Comparison of ENCODE assay signal across 9 mouse cellular contexts in the genomic region with DNA sequence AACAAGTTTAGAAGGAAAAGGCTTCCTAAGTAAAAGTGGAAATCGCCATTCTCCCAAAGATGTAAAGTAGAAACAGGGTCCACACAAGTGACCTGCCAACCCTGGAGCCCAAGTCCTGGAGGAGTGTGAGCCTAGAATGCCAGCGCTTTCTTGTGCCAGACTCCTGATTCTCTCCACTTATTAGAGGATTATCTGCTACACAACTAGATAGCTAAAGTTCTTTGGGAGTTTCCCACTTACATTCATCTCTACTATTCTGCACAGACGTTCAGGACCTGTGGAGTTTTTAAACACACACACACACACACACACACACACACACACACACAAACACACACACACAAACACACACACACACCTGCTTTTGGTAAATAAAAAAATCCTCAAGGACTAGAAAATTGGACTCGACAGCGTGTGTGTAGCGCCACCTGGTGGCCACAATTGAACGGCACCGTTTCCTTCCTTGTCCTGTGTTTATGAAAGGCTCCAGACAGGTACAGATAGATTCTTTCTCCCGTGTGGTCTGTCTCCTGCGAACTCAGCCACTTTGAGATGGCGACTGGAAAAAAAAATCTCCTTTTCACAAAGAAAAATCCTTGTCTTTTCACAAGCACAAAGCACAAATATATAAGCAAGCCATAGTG. TPM values are rescaled to one million over a fixed set of nuclear protein-coding genes. Genes with fewer than 3 reads are reported as not detected.
DNase-seq lines count a peak whose midpoint lies in the region; ATAC-seq and TF ChIP-seq lines count a peak whose summit lies in the region.
"Had no signal": no experiment of that assay in that cellular context is flagged by ENCODE, and none has a peak within 500 bp of the region (broad histone marks: within the 10 kb centered on the region; RNA-seq: fewer than 3 reads in every experiment).

No protein-coding gene starts in this region.

- no peak overlapping the region for H3K27ac ChIP-seq in kidney, embryonic 16.5 days (ENCODE audit: low read length)
- H3K27ac ChIP-seq in forebrain, embryonic 15.5 days (replicated peaks) = no peak overlapping the region
- no peak overlapping the region for H3K27ac ChIP-seq in limb, embryonic 14.5 days (replicated peaks; ENCODE audit: low read depth, low read length)
- H3K27ac ChIP-seq in neural tube, embryonic 11.5 days (ENCODE audit: low read depth, low read length) = no peak overlapping the region
- H3K27ac ChIP-seq: embryonic facial prominence, embryonic 13.5 days had no signal

- H3K4me1 ChIP-seq in kidney, embryonic 16.5 days (ENCODE audit: insufficient read depth, low read length) = no peaks in the 10 kb centered on the region
- H3K4me1 ChIP-seq in forebrain, embryonic 15.5 days = no peaks in the 10 kb centered on the region
- H3K4me1 ChIP-seq in limb, embryonic 14.5 days (ENCODE audit: control insufficient read depth, insufficient read depth, low read length) = no peaks in the 10 kb centered on the region
- H3K4me1 ChIP-seq in neural tube, embryonic 11.5 days (ENCODE audit: control insufficient read depth, insufficient read depth, low read length) = no peaks in the 10 kb centered on the region
- H3K4me1 ChIP-seq: embryonic facial prominence, embryonic 13.5 days had no signal

- WGBS in kidney, embryonic 16.5 days = 20% methylated on average over 11 of the region's 11 CpGs
- WGBS in forebrain, embryonic 15.5 days = 19% methylated on average over 11 of the region's 11 CpGs
- 16% methylated on average over 11 of the region's 11 CpGs for WGBS in limb, embryonic 14.5 days
- WGBS in neural tube, embryonic 11.5 days = 21% methylated on average over 11 of the region's 11 CpGs

- peak; percentile 52 for DNase-seq in kidney, adult 11 months
- DNase-seq in c-Kit-positive CD71-positive TER-119-positive erythroid progenitor cells, embryonic 14.5 days (ENCODE audit: low spot score) = peak; percentile 61
- DNase-seq in limb, embryonic 14.5 days (ENCODE audit: low spot score) = peak; percentile 80
- peak; percentile 82 for DNase-seq in neural tube, embryonic 11.5 days (ENCODE audit: low spot score)
- peak; percentile 83 for DNase-seq in splenic B cell, adult 2 months (ENCODE audit: low read depth, low spot score)

- H3K4me2 ChIP-seq in kidney, embryonic 16.5 days (replicated peaks; ENCODE audit: low read depth, low read length) = no peak overlapping the region
- H3K4me2 ChIP-seq in forebrain, embryonic 15.5 days (replicated peaks) = no peak overlapping the region
- H3K4me2 ChIP-seq in limb, embryonic 14.5 days (replicated peaks; ENCODE audit: low read depth, low read length, severe bottlenecking) = no peak overlapping the region
- no peak overlapping the region for H3K4me2 ChIP-seq in neural tube, embryonic 11.5 days (ENCODE audit: low read depth)
- H3K4me2 ChIP-seq: embryonic facial prominence, embryonic 13.5 days had no signal

- H3K36me3 ChIP-seq in kidney, embryonic 16.5 days (ENCODE audit: insufficient read depth, low read length) = no peaks in the 10 kb centered on the region
- H3K36me3 ChIP-seq in forebrain, embryonic 15.5 days = no peaks in the 10 kb centered on the region
- H3K36me3 ChIP-seq in limb, embryonic 14.5 days (ENCODE audit: control insufficient read depth, insufficient read depth, low read length) = no peaks in the 10 kb centered on the region
- no peaks in the 10 kb centered on the region for H3K36me3 ChIP-seq in neural tube, embryonic 11.5 days (ENCODE audit: control insufficient read depth, insufficient read depth, low read length)
- no peaks in the 10 kb centered on the region for H3K36me3 ChIP-seq in splenic B cell, adult 2 months (ENCODE audit: control insufficient read depth, insufficient read depth, low read length, poor library complexity, severe bottlenecking)
- H3K36me3 ChIP-seq: embryonic facial prominence, embryonic 13.5 days had no signal

- no peak for ATAC-seq in kidney, embryonic 16.5 days (ENCODE audit: low FRiP score, low TSS enrichment)
- ATAC-seq in forebrain, embryonic 15.5 days (replicated peaks) = peak; percentile 53
- peak; percentile 70 for ATAC-seq in inflammation-experienced regulatory T-cells, adult 6 months
- ATAC-seq in limb, embryonic 14.5 days (ENCODE audit: low FRiP score, low read depth) = no peak
- no peak; the same call in 1 of the 2 replicates for ATAC-seq in neural tube, embryonic 11.5 days (ENCODE audit: insufficient read depth, low FRiP score, low TSS enrichment)

- no peak overlapping the region for H3K4me3 ChIP-seq in kidney, embryonic 16.5 days (ENCODE audit: low read length)
- H3K4me3 ChIP-seq in forebrain, embryonic 15.5 days = no peak overlapping the region
- no peak overlapping the region for H3K4me3 ChIP-seq in limb, embryonic 14.5 days (replicated peaks; ENCODE audit: low read length)
- no peak overlapping the region for H3K4me3 ChIP-seq in neural tube, embryonic 11.5 days (ENCODE audit: low read depth, low read length)
- H3K4me3 ChIP-seq: embryonic facial prominence, embryonic 13.5 days had no signal

- TF ChIP-seq POLR2A in limb, embryonic 14.5 days (IDR thresholded peaks at IDR 0.05; ENCODE audit: borderline replicate concordance, extremely low read depth, insufficient read depth, insufficient read length) = no peak

- no peak overlapping the region for H3K9ac ChIP-seq in kidney, embryonic 16.5 days (replicated peaks; ENCODE audit: low read length)
- H3K9ac ChIP-seq in forebrain, embryonic 15.5 days (replicated peaks) = no peak overlapping the region
- no peak overlapping the region for H3K9ac ChIP-seq in limb, embryonic 14.5 days (ENCODE audit: low read depth, low read length, severe bottlenecking)
- H3K9ac ChIP-seq in neural tube, embryonic 11.5 days (ENCODE audit: low read length) = no peak overlapping the region
- H3K9ac ChIP-seq: embryonic facial prominence, embryonic 13.5 days had no signal

- H3K9me3 ChIP-seq in kidney, embryonic 16.5 days (ENCODE audit: low read length) = no peaks in the 10 kb centered on the region
- H3K9me3 ChIP-seq in forebrain, embryonic 15.5 days = no peaks in the 10 kb centered on the region
- H3K9me3 ChIP-seq in limb, embryonic 14.5 days (ENCODE audit: control insufficient read depth, low read length) = no peaks in the 10 kb centered on the region
- H3K9me3 ChIP-seq in neural tube, embryonic 11.5 days (ENCODE audit: control insufficient read depth, low read length) = no peaks in the 10 kb centered on the region
- H3K9me3 ChIP-seq: embryonic facial prominence, embryonic 13.5 days had no signal

- H3K27me3 ChIP-seq in kidney, embryonic 16.5 days (ENCODE audit: insufficient read depth, low read length) = no peaks in the 10 kb centered on the region
- no peaks in the 10 kb centered on the region for H3K27me3 ChIP-seq in forebrain, embryonic 15.5 days
- no peaks in the 10 kb centered on the region for H3K27me3 ChIP-seq in limb, embryonic 14.5 days (ENCODE audit: control insufficient read depth, insufficient read depth, low read length)
- H3K27me3 ChIP-seq in neural tube, embryonic 11.5 days (ENCODE audit: control insufficient read depth, insufficient read depth, low read length) = no peaks in the 10 kb centered on the region
- no peaks in the 10 kb centered on the region for H3K27me3 ChIP-seq in splenic B cell, adult 2 months (ENCODE audit: control insufficient read depth, insufficient read depth, low read length, poor library complexity, severe bottlenecking)
- H3K27me3 ChIP-seq: embryonic facial prominence, embryonic 13.5 days had no signal

RNA-seq across cellular contexts. Expression of gene Bcl2l14, which starts 6.7 kb away (rescaled TPM):
- 7.6 and 8.9 TPM in 2 replicates for polyA plus RNA-seq in kidney, embryonic 16.5 days (2015; fragmentation: Nextera tagmentation; extraction: Ambion mirVana)
- polyA plus RNA-seq in forebrain, embryonic 15.5 days (2015; fragmentation: Nextera tagmentation; extraction: Ambion mirVana) = not detected in 2 replicates
- polyA plus RNA-seq in inflammation-experienced regulatory T-cells, adult 6 months (2017; shearing (Covaris generic)) = 1 to 10 TPM in 2 of 3 experiments, under 1 TPM in 1; 0.79 to 2.6 (median 1.1) TPM
- 0.17 and 0.26 TPM in 2 replicates for polyA plus RNA-seq in limb, embryonic 14.5 days (2012; rRNA removed)
- polyA plus RNA-seq in limb, embryonic 14.5 days (2014; fragmentation: Nextera tagmentation; extraction: Ambion mirVana) = 0.99 and 1.4 TPM in 2 replicates
- polyA plus RNA-seq in neural tube, embryonic 11.5 days (2014; fragmentation: Nextera tagmentation; extraction: Ambion mirVana) = not detected in 2 replicates

Comparison
In these comparisons a context has a peak if more than half of its experiments do, and no peak if none do; other contexts are left out.
1. ATAC-seq: peak in forebrain, embryonic 15.5 days (single experiment) and inflammation-experienced regulatory T-cells, adult 6 months (single experiment); none in kidney, embryonic 16.5 days (single experiment), limb, embryonic 14.5 days (single experiment) and neural tube, embryonic 11.5 days (single experiment).
2. Peak in every context shown above with its lines, with median percentiles within 50 percentile points of each other: DNase-seq.